Mouse (Mus musculus): ENCODE measurements at regions not wholly inside any gene's neighbourhood (a gene's known extent, or its start where the extent isn't known, plus 50 kb on each side); places are given as distances from the start of the nearest gene placed in this dataset.

DNA sequence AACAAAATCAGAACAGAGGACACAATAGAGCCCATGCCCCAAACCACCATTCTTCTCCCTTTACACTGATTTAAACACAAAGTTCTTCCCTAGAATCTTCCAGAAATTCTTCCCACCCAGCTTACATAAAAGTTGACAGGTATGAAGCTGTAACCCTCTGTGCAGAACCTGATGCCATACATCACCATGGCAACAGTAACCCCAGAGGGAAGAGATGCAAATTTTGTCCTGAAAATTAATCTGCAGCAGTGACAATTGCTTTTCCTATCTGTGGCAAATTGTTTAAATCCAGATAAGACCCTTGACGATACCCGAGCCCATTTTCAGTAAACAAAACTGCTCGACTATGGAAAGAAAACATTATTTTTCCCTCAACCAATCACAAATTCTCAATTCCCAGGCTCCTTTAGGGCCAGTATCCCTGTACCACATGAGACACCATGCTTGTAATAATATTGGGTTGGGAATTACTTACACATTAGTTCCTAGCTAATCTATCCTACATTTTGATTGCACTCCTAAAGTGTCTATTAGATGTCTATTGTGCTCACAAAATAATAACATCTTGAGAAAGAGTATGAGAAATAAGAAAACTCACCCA is 52.6 kb upstream of the Wdr72 start:
- Histone ChIP-seq H3K27ac (no peak overlapping the region), H3K9me3 (ENCODE audit: low read length) (no peaks in the 10 kb centered on the region), H3K36me3 (ENCODE audit: insufficient read depth, low read length) (no peaks in the 10 kb centered on the region), H3K27me3 (ENCODE audit: insufficient read depth, low read length) (no peaks in the 10 kb centered on the region), H3K4me3 (ENCODE audit: low read length) (no peak overlapping the region), H3K4me1 (ENCODE audit: insufficient read depth, low read length) (0 out of 2 replicates have a peak, but pooled peaks cover 4% of the 10 kb centered on the region), H3K9ac (replicated peaks; ENCODE audit: low read length) (no peak overlapping the region), H3K4me2 (ENCODE audit: low read depth, low read length) (no peak overlapping the region)
- ATAC-seq = 0 out of 2 replicates have a peak, but pooled peaks have one; percentile 35
- peak; percentile 60 for DNase-seq (ENCODE audit: low spot score)
- TF ChIP-seq CTCF (IDR thresholded peaks at IDR 0.05; ENCODE audit: low read depth) = no peak
- 24% methylated on average over 3 of the region's 3 CpGs for WGBS

DNA sequence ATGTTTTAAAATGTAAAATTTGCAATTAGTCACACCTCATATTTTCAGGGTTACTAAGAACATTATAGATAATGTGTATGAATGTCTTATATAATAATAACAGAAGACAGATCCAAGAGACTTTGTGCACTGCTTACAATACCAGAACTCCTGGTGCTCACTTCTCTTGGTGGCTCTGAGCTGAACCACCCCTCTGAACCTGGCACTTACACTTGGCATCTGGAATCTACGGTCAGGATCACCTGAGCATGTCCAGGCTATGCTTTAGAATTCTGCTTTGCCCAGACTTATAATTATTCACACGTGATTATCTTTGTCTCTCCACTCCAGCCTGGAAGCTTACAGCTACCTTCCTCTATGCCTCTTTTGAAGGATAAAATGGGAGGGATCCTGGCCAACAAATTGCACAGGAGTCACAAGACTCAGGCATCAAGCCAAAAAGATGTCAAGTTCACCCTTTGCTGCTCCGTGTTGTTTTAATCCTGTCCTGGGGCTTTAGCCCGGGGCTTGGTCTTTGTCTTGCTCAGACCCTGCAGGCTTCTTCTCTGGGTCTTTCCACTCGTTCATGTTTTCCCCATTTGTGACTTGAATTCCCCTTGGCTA is 51.8 kb upstream of the Wdr72 start:
- Histone ChIP-seq H3K4me1 (ENCODE audit: insufficient read depth, low read length) (0 out of 2 replicates have a peak, but pooled peaks cover 4% of the 10 kb centered on the region), H3K9me3 (ENCODE audit: low read length) (no peaks in the 10 kb centered on the region), H3K4me2 (ENCODE audit: low read depth, low read length) (no peak overlapping the region), H3K9ac (replicated peaks; ENCODE audit: low read length) (no peak overlapping the region), H3K36me3 (ENCODE audit: insufficient read depth, low read length) (no peaks in the 10 kb centered on the region), H3K4me3 (ENCODE audit: low read length) (no peak overlapping the region), H3K27me3 (ENCODE audit: insufficient read depth, low read length) (no peaks in the 10 kb centered on the region), H3K27ac (no peak overlapping the region)
- peak; percentile 59 for DNase-seq (ENCODE audit: low spot score)
- ATAC-seq = peak; percentile 21; the same call in 1 of the 2 replicates
- TF ChIP-seq CTCF (IDR thresholded peaks at IDR 0.05; ENCODE audit: low read depth) = no peak
- 25% methylated on average over 5 of the region's 5 CpGs for WGBS

Measured in hindbrain, postnatal 0 days (tissue).